Mouse (Mus musculus) hindbrain, postnatal 0 days (tissue): ENCODE measurements around the gene Cep128. TPM values are rescaled to one million over a fixed set of nuclear protein-coding genes. Genes with fewer than 3 reads are reported as not detected.
A peak's percentile ranks its signal among the peaks of the same experiment; 100 is the strongest.

ENCODE experiments used
- ATAC-seq: fragments of 200-750 bp; cut with Nextera tagmentation; 2 replicates; pipeline ENCODE4 v1.8.0; 2017; ENCODE audit warnings: mild to moderate bottlenecking, moderate TSS enrichment, moderate library complexity
- DNase-seq: peaks from one replicate; pipeline ENCODE4 v3.0.0-alpha.2; 2015; ENCODE audit warnings: low spot score
- H3K27ac ChIP-seq: fragments of 300-500 bp; sonication (generic); 2 replicates; pipeline ENCODE4 v1.5.1; 2014; ENCODE audit warnings: mild to moderate bottlenecking
- H3K27me3 ChIP-seq: fragments of 300-500 bp; sonication (generic); 2 replicates; pipeline ENCODE4 v1.6.1; 2014; ENCODE audit warnings: low read length, mixed read lengths; ENCODE audit not compliant: insufficient read depth
- H3K36me3 ChIP-seq: fragments of 300-500 bp; sonication (generic); 2 replicates; pipeline ENCODE4 v1.6.1; 2014; ENCODE audit warnings: low read length, mixed read lengths; ENCODE audit not compliant: insufficient read depth
- H3K4me1 ChIP-seq: fragments of 300-500 bp; sonication (generic); 2 replicates; pipeline ENCODE4 v1.6.1; 2014; ENCODE audit warnings: antibody characterized with exemption, low read length, mixed read lengths; ENCODE audit not compliant: insufficient read depth
- H3K4me2 ChIP-seq: fragments of 300-500 bp; sonication (generic); 2 replicates; pipeline ENCODE4 v1.6.1; 2014; ENCODE audit warnings: low read depth, mild to moderate bottlenecking, low read length, moderate library complexity, mixed read lengths
- H3K4me3 ChIP-seq: fragments of 300-500 bp; sonication (generic); 2 replicates; pipeline ENCODE4 v1.5.1; 2014; ENCODE audit warnings: low read length
- H3K9ac ChIP-seq: fragments of 300-500 bp; sonication (generic); replicated peaks from 2 replicates; pipeline ENCODE4 v1.6.1; 2014; ENCODE audit warnings: mild to moderate bottlenecking, low read length, moderate library complexity, mixed read lengths
- H3K9me3 ChIP-seq: fragments of 300-500 bp; sonication (generic); 2 replicates; pipeline ENCODE4 v1.6.1; 2016; ENCODE audit warnings: low read length, mixed read lengths
- CTCF ChIP-seq: IDR thresholded peaks from 2 replicates; pipeline ENCODE4 v1.5.1; 2016; ENCODE audit warnings: antibody characterized with exemption, control low read depth, low read depth
- WGBS: fragments of 180-500 bp; shearing (Covaris S2); extraction: QIAGEN DNeasy Blood & Tissue Kit; methylation state at CpG from one replicate; pipeline ENCODE4 v1.1.7; 2014; 5-methylcytosine and 5-hydroxymethylcytosine counted together
- polyA plus RNA-seq: library from polyadenylated mRNA; unstranded; fragments of >200 nt; fragmentation: Nextera tagmentation; extraction: Ambion mirVana; gene quantifications from 2 replicates; pipeline ENCODE4 v1.2.1, GENCODE M21; 2015
- total RNA-seq: library from RNA; depleted of rRNA; stranded (reverse); fragments of >200 nt; gene quantifications from 2 replicates; pipeline ENCODE4 v1.2.3, GENCODE M21; 2014; rRNA removed

Cep128 gene
- total RNA-seq, result 4.3 and 4.4 TPM in 2 replicates
- 3.0 and 3.8 TPM in 2 replicates for polyA plus RNA-seq

GRCm38 (mm10) chr12:91384281-91385017, at the start of gene Cep128, which contains the start of gene Tshr:
Gene Cep128 (minus strand): TSS chr12:91384409.
Gene Tshr (plus strand): TSS chr12:91384563.
- H3K27me3 ChIP-seq, result no peaks in the 10 kb centered on the region
- peak; percentile 100 for ATAC-seq
- DNase-seq, result peak; percentile 95
- H3K9ac ChIP-seq, result peak within 1 kb of the TSS; percentile 35
- peaks cover 4% of the 10 kb centered on the region; the same call in 1 of the 2 replicates for H3K4me1 ChIP-seq
- H3K4me2 ChIP-seq, result peak within 1 kb of the TSS; percentile 99
- WGBS, result 2% methylated on average over 27 of the region's 27 CpGs
- no peak within 1 kb of the TSS for H3K27ac ChIP-seq
- no peaks in the 10 kb centered on the region for H3K9me3 ChIP-seq
- no peaks in the 10 kb centered on the region for H3K36me3 ChIP-seq
- peak; percentile 22; the same call in 1 of the 2 replicates for TF ChIP-seq CTCF
- H3K4me3 ChIP-seq, result peak within 1 kb of the TSS; percentile 67

GRCm38 (mm10) chr12:91427129-91427528, 42.9 kb upstream of the Cep128 start:
- DNase-seq (no peak), ATAC-seq (no peak)
- TF ChIP-seq CTCF, result no peak
- Histone ChIP-seq H3K4me1 (no peaks in the 10 kb centered on the region), H3K4me3 (no peak overlapping the region), H3K36me3 (no peaks in the 10 kb centered on the region), H3K27me3 (no peaks in the 10 kb centered on the region), H3K9me3 (no peaks in the 10 kb centered on the region), H3K4me2 (no peak overlapping the region), H3K9ac (no peak overlapping the region), H3K27ac (no peak overlapping the region)
- 56% methylated on average over 2 of the region's 2 CpGs for WGBS

DNA sequence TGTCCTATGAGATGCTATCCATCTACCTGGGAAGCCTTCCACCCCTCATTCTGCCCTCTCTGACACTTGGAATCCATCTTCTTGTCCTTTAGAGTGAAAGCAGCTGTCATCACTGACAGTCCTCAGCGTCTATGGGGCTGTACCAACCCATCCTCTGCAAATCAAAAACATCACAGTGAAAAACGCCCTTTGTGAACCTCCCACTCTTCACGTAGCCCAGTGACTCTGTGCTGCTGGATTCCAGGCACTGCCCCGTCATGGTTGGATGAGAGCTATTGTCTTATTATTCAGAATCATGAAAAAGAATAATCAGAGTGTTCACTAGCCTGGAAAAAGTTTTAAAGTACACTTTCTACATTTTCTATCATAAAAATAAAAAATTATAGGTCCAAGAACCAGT, 42.3 kb upstream of the Cep128 start:
- no peak for ATAC-seq
- H3K27ac ChIP-seq, result no peak overlapping the region
- no peaks in the 10 kb centered on the region for H3K36me3 ChIP-seq
- no peak for TF ChIP-seq CTCF
- no peak for DNase-seq
- no peaks in the 10 kb centered on the region for H3K27me3 ChIP-seq
- H3K9ac ChIP-seq, result no peak overlapping the region
- H3K4me2 ChIP-seq, result no peak overlapping the region
- H3K9me3 ChIP-seq, result no peaks in the 10 kb centered on the region
- H3K4me3 ChIP-seq, result no peak overlapping the region
- H3K4me1 ChIP-seq, result no peaks in the 10 kb centered on the region
- WGBS, result 11% methylated on average over 4 of the region's 4 CpGs

GRCm38 (mm10) chr12:91423125-91423820, 39.1 kb upstream of the Cep128 start:
- H3K4me3 ChIP-seq, result no peak overlapping the region
- no peaks in the 10 kb centered on the region for H3K27me3 ChIP-seq
- no peak overlapping the region for H3K4me2 ChIP-seq
- H3K9ac ChIP-seq, result no peak overlapping the region
- H3K4me1 ChIP-seq, result no peaks in the 10 kb centered on the region
- DNase-seq, result peak; percentile 64
- H3K36me3 ChIP-seq, result no peaks in the 10 kb centered on the region
- WGBS, result 71% methylated on average over 11 of the region's 11 CpGs
- no peak for ATAC-seq
- no peak overlapping the region for H3K27ac ChIP-seq
- peak; percentile 72 for TF ChIP-seq CTCF
- H3K9me3 ChIP-seq, result no peaks in the 10 kb centered on the region

DNA sequence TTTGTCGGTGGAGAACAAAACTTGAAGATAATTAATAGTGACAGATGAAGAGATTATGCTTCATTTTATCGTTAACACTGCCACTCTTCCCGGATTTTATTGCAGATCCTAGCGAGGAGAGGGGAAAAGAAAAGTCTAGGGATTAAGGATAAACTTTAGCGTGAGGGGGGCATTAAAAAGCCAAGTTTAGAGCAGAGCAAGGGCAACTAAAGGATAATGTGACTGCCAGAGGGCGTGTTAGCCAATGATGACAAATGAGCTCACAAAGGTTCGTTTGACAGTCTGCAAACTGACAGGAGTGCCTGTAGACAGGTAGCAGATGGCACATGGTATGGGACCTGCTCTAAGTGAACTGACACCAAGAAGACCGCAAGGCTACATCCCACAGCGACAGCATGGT, 37.1 kb upstream of the Cep128 start:
- H3K9me3 ChIP-seq, result no peaks in the 10 kb centered on the region
- no peak overlapping the region for H3K27ac ChIP-seq
- H3K4me2 ChIP-seq, result no peak overlapping the region
- 56% methylated on average over 9 of the region's 9 CpGs for WGBS
- no peak for ATAC-seq
- TF ChIP-seq CTCF, result no peak
- no peaks in the 10 kb centered on the region for H3K36me3 ChIP-seq
- no peak overlapping the region for H3K9ac ChIP-seq
- no peaks in the 10 kb centered on the region for H3K4me1 ChIP-seq
- no peaks in the 10 kb centered on the region for H3K27me3 ChIP-seq
- H3K4me3 ChIP-seq, result no peak overlapping the region
- DNase-seq, result peak; percentile 15

- H3K4me2 ChIP-seq, result no peak overlapping the region
- 50% methylated on average over 7 of the region's 7 CpGs for WGBS
- no peak overlapping the region for H3K4me3 ChIP-seq
- H3K4me1 ChIP-seq, result no peaks in the 10 kb centered on the region
- no peaks in the 10 kb centered on the region for H3K9me3 ChIP-seq
- no peak for ATAC-seq
- H3K27ac ChIP-seq, result no peak overlapping the region
- peak; percentile 63 for DNase-seq
- H3K36me3 ChIP-seq, result no peaks in the 10 kb centered on the region
- TF ChIP-seq CTCF, result peak; percentile 69
- H3K27me3 ChIP-seq, result no peaks in the 10 kb centered on the region
- no peak overlapping the region for H3K9ac ChIP-seq
These were observed 34.6 kb upstream of the Cep128 start for GRCm38 (mm10) chr12:91418791-91419190.
